Mouse (Mus musculus): Measurements from ENCODE around the gene Tff3. TPM values are rescaled to one million over a fixed set of nuclear protein-coding genes. Genes with fewer than 3 reads are reported as not detected.
A peak's percentile ranks its signal among the peaks of the same experiment; 100 is the strongest.

The Tff3 gene
- polyA plus RNA-seq, 2 experiments = 10.1 to 27.4 TPM

- Histone ChIP-seq H3K27ac (no peak overlapping the region; the same call in 1 of the 2 replicates), H3K4me1 (replicated peaks; ENCODE audit: control insufficient read depth in 2 of 2, insufficient read depth in 2 of 2, low read length in 1 of 2) (peaks cover 35 to 60% of the 10 kb centered on the region in 2 experiments)
- ATAC-seq (ENCODE audit: insufficient read depth) = no peak
Measured at GRCm38 (mm10) chr17:31089848-31090247, 39.6 kb downstream of the Tff3 start.

GRCm38 (mm10) chr17:31088711-31089110, 40.7 kb downstream of the Tff3 start:
- WGBS (ENCODE audit: insufficient replicate concordance) = 43% methylated on average over 5 of the region's 5 CpGs
- no peak overlapping the region for H3K4me2 ChIP-seq (ENCODE audit: low read depth)
- ATAC-seq (ENCODE audit: insufficient read depth) = no peak
- H3K27me3 ChIP-seq (ENCODE audit: control insufficient read depth, insufficient read depth, low read length) = no peaks in the 10 kb centered on the region
- TF ChIP-seq EP300 (IDR thresholded peaks at IDR 0.05; ENCODE audit: low read depth) (no peak), CTCF (IDR thresholded peaks at IDR 0.05; ENCODE audit: low read depth) (peak; percentile 29)
- no peak overlapping the region for H3K4me3 ChIP-seq (ENCODE audit: insufficient read depth in 1 of 2, low read depth in 2 of 2, low read length in 2 of 2)
- no peak for DNase-seq (ENCODE audit: low read depth in 3 of 3, low spot score in 3 of 3)
- H3K9ac ChIP-seq (replicated peaks) = no peak overlapping the region
- H3K4me1 ChIP-seq (replicated peaks; ENCODE audit: control insufficient read depth in 2 of 2, insufficient read depth in 2 of 2, low read length in 1 of 2) = peaks cover 35 to 63% of the 10 kb centered on the region in 2 experiments
- no peak overlapping the region for H3K27ac ChIP-seq
- H3K36me3 ChIP-seq (replicated peaks; ENCODE audit: control insufficient read depth, insufficient read depth, low read depth) = no peaks in the 10 kb centered on the region
- H3K9me3 ChIP-seq (ENCODE audit: control insufficient read depth, low read length) = no peaks in the 10 kb centered on the region

More at GRCm38 (mm10) chr17:31089848-31090247, 39.6 kb downstream of the Tff3 start:
- Histone ChIP-seq H3K4me3 (ENCODE audit: insufficient read depth in 1 of 2, low read depth in 2 of 2, low read length in 2 of 2) (no peak overlapping the region), H3K9me3 (ENCODE audit: control insufficient read depth, low read length) (no peaks in the 10 kb centered on the region), H3K36me3 (replicated peaks; ENCODE audit: control insufficient read depth, insufficient read depth, low read depth) (no peaks in the 10 kb centered on the region), H3K27me3 (ENCODE audit: control insufficient read depth, insufficient read depth, low read length) (no peaks in the 10 kb centered on the region), H3K9ac (replicated peaks) (no peak overlapping the region), H3K4me2 (ENCODE audit: low read depth) (no peak overlapping the region)
- TF ChIP-seq CTCF (IDR thresholded peaks at IDR 0.05; ENCODE audit: low read depth) (no peak), EP300 (IDR thresholded peaks at IDR 0.05; ENCODE audit: low read depth) (no peak)
- DNase-seq (ENCODE audit: low read depth in 3 of 3, low spot score in 3 of 3) = no peak
- WGBS (ENCODE audit: insufficient replicate concordance) = 45% methylated on average over 8 of the region's 8 CpGs

DNA sequence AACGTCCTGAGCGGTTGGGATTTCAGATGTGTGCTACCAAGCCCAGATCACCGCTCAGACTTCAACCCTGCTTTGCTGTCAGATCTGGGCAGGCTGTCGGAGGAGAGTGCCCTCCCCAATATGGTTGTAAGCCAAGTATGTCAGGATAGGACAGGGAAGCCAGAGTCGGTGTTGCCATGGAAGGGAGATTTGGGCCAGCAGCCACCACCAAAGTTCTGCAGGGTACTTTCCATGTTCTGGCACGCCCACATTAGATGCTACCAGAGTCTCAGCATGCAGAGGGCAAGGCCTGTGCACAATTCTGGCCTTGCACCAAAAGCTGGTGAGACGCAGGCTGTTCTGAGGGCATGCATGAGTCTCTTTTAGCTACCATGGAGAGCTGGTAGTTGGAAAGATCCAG, 43.2 kb downstream of the Tff3 start:
- H3K9ac ChIP-seq (replicated peaks) = no peak overlapping the region
- no peak overlapping the region for H3K4me3 ChIP-seq (ENCODE audit: insufficient read depth in 1 of 2, low read depth in 2 of 2, low read length in 2 of 2)
- DNase-seq (ENCODE audit: low read depth in 3 of 3, low spot score in 3 of 3) = no peak
- ATAC-seq (ENCODE audit: insufficient read depth) = no peak
- WGBS (ENCODE audit: insufficient replicate concordance) = 86% methylated on average over 7 of the region's 7 CpGs
- no peak for TF ChIP-seq EP300 (IDR thresholded peaks at IDR 0.05; ENCODE audit: low read depth)
- TF ChIP-seq CTCF (IDR thresholded peaks at IDR 0.05; ENCODE audit: low read depth) = no peak
- H3K4me2 ChIP-seq (ENCODE audit: low read depth) = no peak overlapping the region
- no peaks in the 10 kb centered on the region for H3K27me3 ChIP-seq (ENCODE audit: control insufficient read depth, insufficient read depth, low read length)
- no peak overlapping the region for H3K27ac ChIP-seq
- H3K36me3 ChIP-seq (replicated peaks; ENCODE audit: control insufficient read depth, insufficient read depth, low read depth) = no peaks in the 10 kb centered on the region
- peaks cover 35 to 64% of the 10 kb centered on the region in 2 experiments for H3K4me1 ChIP-seq (replicated peaks; ENCODE audit: control insufficient read depth in 2 of 2, insufficient read depth in 2 of 2, low read length in 1 of 2)
- no peaks in the 10 kb centered on the region for H3K9me3 ChIP-seq (ENCODE audit: control insufficient read depth, low read length)

- WGBS (ENCODE audit: insufficient replicate concordance) = 38% methylated on average over 3 of the region's 3 CpGs
- Histone ChIP-seq H3K9me3 (ENCODE audit: control insufficient read depth, low read length) (no peaks in the 10 kb centered on the region), H3K4me2 (ENCODE audit: low read depth) (no peak overlapping the region), H3K27me3 (ENCODE audit: control insufficient read depth, insufficient read depth, low read length) (no peaks in the 10 kb centered on the region), H3K36me3 (replicated peaks; ENCODE audit: control insufficient read depth, insufficient read depth, low read depth) (no peaks in the 10 kb centered on the region), H3K4me3 (ENCODE audit: insufficient read depth in 1 of 2, low read depth in 2 of 2, low read length in 2 of 2) (no peak overlapping the region), H3K27ac (no peak overlapping the region; the same call in 1 of the 2 replicates), H3K4me1 (replicated peaks; ENCODE audit: control insufficient read depth in 2 of 2, insufficient read depth in 2 of 2, low read length in 1 of 2) (peaks cover 28 to 57% of the 10 kb centered on the region in 2 experiments), H3K9ac (replicated peaks) (no peak overlapping the region; the same call in 1 of the 2 replicates)
- TF ChIP-seq EP300 (IDR thresholded peaks at IDR 0.05; ENCODE audit: low read depth) (no peak; the same call in 1 of the 2 replicates), CTCF (IDR thresholded peaks at IDR 0.05; ENCODE audit: low read depth) (no peak)
- no peak for DNase-seq (ENCODE audit: low read depth in 3 of 3, low spot score in 3 of 3)
- peak; percentile 62 for ATAC-seq (ENCODE audit: insufficient read depth)
Measured at GRCm38 (mm10) chr17:31085519-31085918, 43.9 kb downstream of the Tff3 start.

GRCm38 (mm10) chr17:31082296-31083078, 47.0 kb downstream of the Tff3 start:
- TF ChIP-seq CTCF (IDR thresholded peaks at IDR 0.05; ENCODE audit: low read depth) = no peak
- no peak for TF ChIP-seq EP300 (IDR thresholded peaks at IDR 0.05; ENCODE audit: low read depth)
- ATAC-seq (ENCODE audit: insufficient read depth) (peak; percentile 42; the same call in 1 of the 2 replicates), DNase-seq (ENCODE audit: low read depth in 3 of 3, low spot score in 3 of 3) (no peak)
- Histone ChIP-seq H3K36me3 (replicated peaks; ENCODE audit: control insufficient read depth, insufficient read depth, low read depth) (no peaks in the 10 kb centered on the region), H3K4me1 (replicated peaks; ENCODE audit: control insufficient read depth in 2 of 2, insufficient read depth in 2 of 2, low read length in 1 of 2) (peaks cover 24 to 34% of the 10 kb centered on the region in 2 experiments), H3K9me3 (ENCODE audit: control insufficient read depth, low read length) (no peaks in the 10 kb centered on the region), H3K4me3 (ENCODE audit: insufficient read depth in 1 of 2, low read depth in 2 of 2, low read length in 2 of 2) (no peak overlapping the region), H3K27ac (no peak overlapping the region), H3K4me2 (ENCODE audit: low read depth) (no peak overlapping the region), H3K9ac (replicated peaks) (no peak overlapping the region), H3K27me3 (ENCODE audit: control insufficient read depth, insufficient read depth, low read length) (no peaks in the 10 kb centered on the region)
- WGBS (ENCODE audit: insufficient replicate concordance) = 69% methylated on average over 4 of the region's 4 CpGs
